Mouse (Mus musculus) urinary bladder, postnatal 0 days (tissue): ENCODE data around the gene Sh3bgrl. TPM values are rescaled to one million over a fixed set of nuclear protein-coding genes. Genes with fewer than 3 reads are reported as not detected.

Source experiments
- polyA plus RNA-seq: library from polyadenylated mRNA; unstranded; fragments of >200 nt; fragmentation: Nextera tagmentation; extraction: Ambion mirVana; gene quantifications from 2 replicates; pipeline ENCODE4 v1.2.1, GENCODE M21; 2015

The Sh3bgrl gene
- polyA plus RNA-seq, result 258 and 306 TPM in 2 replicates

GRCm38 (mm10) chrX:109095245-109096242 lies at the start of gene Sh3bgrl:
Gene Sh3bgrl, plus strand, starts transcription at chrX:109095365.

GRCm38 (mm10) chrX:109196468-109196867 lies 101.3 kb downstream of the Sh3bgrl start, which contains the start of gene Gm6377:
Gene Gm6377, plus strand, starts transcription at chrX:109196756.

Other genes starting within 250 kb of the Sh3bgrl start
- 13.7 and 17.6 TPM in 2 replicates for gene Hmgn5, start 82.0 kb upstream of the Sh3bgrl start, polyA plus RNA-seq
- gene Gm6377, start 101.4 kb downstream of the Sh3bgrl start, polyA plus RNA-seq, result 0.18 and 0.52 TPM in 2 replicates